ENCODE assay signal across 8 mouse cellular contexts in genomic region chr14:16243603-16244209, GRCm38 (mm10). TPM values are rescaled to one million over a fixed set of nuclear protein-coding genes. Genes with fewer than 3 reads are reported as not detected.
DNase-seq lines count a peak whose midpoint lies in the region; ATAC-seq lines count a peak whose summit lies in the region.

No protein-coding gene starts in this region.

- 21% methylated on average over 10 of the region's 10 CpGs for WGBS in neural tube, embryonic 11.5 days
- 6% methylated on average over 10 of the region's 10 CpGs for WGBS in heart, embryonic 15.5 days
- WGBS in limb, embryonic 12.5 days, result 22% methylated on average over 10 of the region's 10 CpGs
- 20% methylated on average over 10 of the region's 10 CpGs for WGBS in midbrain, embryonic 14.5 days

- DNase-seq in neural tube, embryonic 11.5 days (ENCODE audit: low spot score), result no peak
- no peak for DNase-seq in neural tube, embryonic 10.5 days (ENCODE audit: extremely low spot score, low spot score)
- peak; percentile 46 for DNase-seq in c-Kit-negative CD71-positive TER-119-positive erythroid progenitor cells, embryonic 14.5 days (ENCODE audit: low read depth, low spot score)
- no peak for DNase-seq in midbrain, embryonic 14.5 days
- no peak for DNase-seq in embryo, embryonic 9.5 days (ENCODE audit: extremely low spot score)
- DNase-seq in cerebellum, adult 8-10 months, result no peak

- no peak overlapping the region for H3K27ac ChIP-seq in neural tube, embryonic 11.5 days (ENCODE audit: low read depth, low read length)
- H3K27ac ChIP-seq in heart, embryonic 15.5 days, result peak overlapping the region; percentile 82
- 0 out of 2 replicates have a peak overlapping the region, but pooled peaks have one; percentile 59 for H3K27ac ChIP-seq in limb, embryonic 12.5 days
- peak overlapping the region; percentile 80; the same call in 1 of the 2 replicates for H3K27ac ChIP-seq in midbrain, embryonic 14.5 days (replicated peaks; ENCODE audit: low read depth, low read length)

- H3K9ac ChIP-seq in neural tube, embryonic 11.5 days (ENCODE audit: low read length), result peak overlapping the region; percentile 43
- H3K9ac ChIP-seq in heart, embryonic 15.5 days, result peak overlapping the region; percentile 64
- peak overlapping the region; percentile 52 for H3K9ac ChIP-seq in limb, embryonic 12.5 days (replicated peaks)
- H3K9ac ChIP-seq in midbrain, embryonic 14.5 days (replicated peaks; ENCODE audit: low read length), result peak overlapping the region; percentile 75

- ATAC-seq in neural tube, embryonic 11.5 days (ENCODE audit: insufficient read depth, low FRiP score, low TSS enrichment), result no peak
- no peak for ATAC-seq in heart, embryonic 15.5 days (replicated peaks; ENCODE audit: insufficient number of reproducible peaks, insufficient read depth, low FRiP score, low read depth)
- ATAC-seq in limb, embryonic 12.5 days (ENCODE audit: insufficient number of reproducible peaks, insufficient read depth, low FRiP score, low TSS enrichment, low read depth), result no peak
- ATAC-seq in midbrain, embryonic 14.5 days (ENCODE audit: low FRiP score, low TSS enrichment), result no peak

- H3K4me1 ChIP-seq in neural tube, embryonic 11.5 days (ENCODE audit: control insufficient read depth, insufficient read depth, low read length), result no peaks in the 10 kb centered on the region
- H3K4me1 ChIP-seq in heart, embryonic 15.5 days (replicated peaks), result peaks cover 16% of the 10 kb centered on the region
- H3K4me1 ChIP-seq in limb, embryonic 12.5 days (replicated peaks), result no peaks in the 10 kb centered on the region; the same call in 1 of the 2 replicates
- peaks cover 11% of the 10 kb centered on the region for H3K4me1 ChIP-seq in midbrain, embryonic 14.5 days (ENCODE audit: control insufficient read depth, insufficient read depth, low read length)

- no peaks in the 10 kb centered on the region for H3K27me3 ChIP-seq in neural tube, embryonic 11.5 days (ENCODE audit: control insufficient read depth, insufficient read depth, low read length)
- no peaks in the 10 kb centered on the region for H3K27me3 ChIP-seq in heart, embryonic 15.5 days
- H3K27me3 ChIP-seq in limb, embryonic 12.5 days, result no peaks in the 10 kb centered on the region
- H3K27me3 ChIP-seq in midbrain, embryonic 14.5 days (ENCODE audit: control insufficient read depth, insufficient read depth, low read length), result no peaks in the 10 kb centered on the region

- peak overlapping the region; percentile 37 for H3K4me3 ChIP-seq in neural tube, embryonic 11.5 days (ENCODE audit: low read depth, low read length)
- H3K4me3 ChIP-seq in heart, embryonic 15.5 days, result peak overlapping the region; percentile 61
- peak overlapping the region; percentile 49 for H3K4me3 ChIP-seq in limb, embryonic 12.5 days (replicated peaks)
- peak overlapping the region; percentile 54 for H3K4me3 ChIP-seq in midbrain, embryonic 14.5 days (replicated peaks; ENCODE audit: low read depth, low read length)

- no peaks in the 10 kb centered on the region for H3K9me3 ChIP-seq in neural tube, embryonic 11.5 days (ENCODE audit: control insufficient read depth, low read length)
- no peaks in the 10 kb centered on the region for H3K9me3 ChIP-seq in heart, embryonic 15.5 days (replicated peaks)
- H3K9me3 ChIP-seq in limb, embryonic 12.5 days, result no peaks in the 10 kb centered on the region
- no peaks in the 10 kb centered on the region for H3K9me3 ChIP-seq in midbrain, embryonic 14.5 days (ENCODE audit: control insufficient read depth, low read length)

- H3K4me2 ChIP-seq in neural tube, embryonic 11.5 days (ENCODE audit: low read depth), result peak overlapping the region; percentile 52
- H3K4me2 ChIP-seq in heart, embryonic 15.5 days, result peak overlapping the region; percentile 67
- H3K4me2 ChIP-seq in limb, embryonic 12.5 days, result peak overlapping the region; percentile 66
- H3K4me2 ChIP-seq in midbrain, embryonic 14.5 days (ENCODE audit: low read length), result peak overlapping the region; percentile 75

- H3K36me3 ChIP-seq in neural tube, embryonic 11.5 days (ENCODE audit: control insufficient read depth, insufficient read depth, low read length), result no peaks in the 10 kb centered on the region
- peaks cover 3% of the 10 kb centered on the region for H3K36me3 ChIP-seq in heart, embryonic 15.5 days
- H3K36me3 ChIP-seq in limb, embryonic 12.5 days, result 0 out of 2 replicates have a peak, but pooled peaks cover 5% of the 10 kb centered on the region
- no peaks in the 10 kb centered on the region; the same call in 1 of the 2 replicates for H3K36me3 ChIP-seq in midbrain, embryonic 14.5 days (ENCODE audit: control insufficient read depth, insufficient read depth, low read length)

RNA-seq across cellular contexts. Expression of gene Ngly1, which starts 5.4 kb away (rescaled TPM):
- 20.1 and 21.6 TPM in 2 replicates for polyA plus RNA-seq in neural tube, embryonic 11.5 days (2014; fragmentation: Nextera tagmentation; extraction: Ambion mirVana)
- 23.7 and 27.4 TPM in 2 replicates for polyA plus RNA-seq in heart, embryonic 15.5 days (2015; fragmentation: Nextera tagmentation; extraction: Ambion mirVana)
- 33.8 and 36.0 TPM in 2 replicates for polyA plus RNA-seq in limb, embryonic 12.5 days (2016; fragmentation: Nextera tagmentation; extraction: Ambion mirVana)
- 22.8 and 28.8 TPM in 2 replicates for polyA plus RNA-seq in midbrain, embryonic 14.5 days (2014; fragmentation: Nextera tagmentation; extraction: Ambion mirVana)

RNA-seq across cellular contexts. Expression of gene Oxsm, which starts 5.9 kb away (rescaled TPM):
- polyA plus RNA-seq in neural tube, embryonic 11.5 days (2014; fragmentation: Nextera tagmentation; extraction: Ambion mirVana), result 0.90 and 0.92 TPM in 2 replicates
- polyA plus RNA-seq in heart, embryonic 15.5 days (2015; fragmentation: Nextera tagmentation; extraction: Ambion mirVana), result 2.8 and 2.9 TPM in 2 replicates
- polyA plus RNA-seq in limb, embryonic 12.5 days (2016; fragmentation: Nextera tagmentation; extraction: Ambion mirVana), result 1.4 and 1.8 TPM in 2 replicates
- polyA plus RNA-seq in midbrain, embryonic 14.5 days (2014; fragmentation: Nextera tagmentation; extraction: Ambion mirVana), result 1.3 TPM in 2 replicates
